Mouse (Mus musculus): Measurements from ENCODE around the gene Etv5. TPM values are rescaled to one million over a fixed set of nuclear protein-coding genes. Genes with fewer than 3 reads are reported as not detected.
A peak's percentile ranks its signal among the peaks of the same experiment; 100 is the strongest.

Etv5 gene
- polyA plus RNA-seq, 1 experiment from 2014 or later, result 18.9 TPM

DNA sequence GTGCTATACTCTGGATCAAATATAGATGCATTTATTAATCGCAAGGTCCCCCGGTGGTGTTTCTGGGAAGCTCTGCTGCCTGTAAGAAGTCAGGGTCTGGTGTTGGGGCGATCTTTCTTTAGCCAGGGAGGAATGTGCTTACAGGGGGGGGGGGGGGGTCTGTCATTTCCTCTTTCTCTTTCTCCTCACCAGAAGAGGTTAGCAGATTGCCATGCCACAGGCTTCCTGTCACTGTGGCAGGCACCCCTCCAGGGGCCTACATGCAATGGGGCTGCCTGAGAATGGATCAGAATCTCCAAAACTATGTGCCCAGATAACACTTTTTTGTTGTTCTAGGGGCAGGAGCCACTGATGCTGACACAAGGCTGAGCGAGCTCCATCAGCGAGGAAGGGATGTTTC lies 89.7 kb downstream of the Etv5 start:
- Histone ChIP-seq H3K36me3 (no peaks in the 10 kb centered on the region), H3K27ac (no peak overlapping the region), H3K27me3 (ENCODE audit: insufficient read depth, poor library complexity, severe bottlenecking) (no peaks in the 10 kb centered on the region), H3K4me1 (replicated peaks) (peaks cover 9% of the 10 kb centered on the region; the same call in 1 of the 2 replicates), H3K9me3 (no peaks in the 10 kb centered on the region), H3K4me3 (no peak overlapping the region)
- DNase-seq (ENCODE audit: low spot score), result no peak
- WGBS, result 88% methylated on average over 5 of the region's 5 CpGs

DNA sequence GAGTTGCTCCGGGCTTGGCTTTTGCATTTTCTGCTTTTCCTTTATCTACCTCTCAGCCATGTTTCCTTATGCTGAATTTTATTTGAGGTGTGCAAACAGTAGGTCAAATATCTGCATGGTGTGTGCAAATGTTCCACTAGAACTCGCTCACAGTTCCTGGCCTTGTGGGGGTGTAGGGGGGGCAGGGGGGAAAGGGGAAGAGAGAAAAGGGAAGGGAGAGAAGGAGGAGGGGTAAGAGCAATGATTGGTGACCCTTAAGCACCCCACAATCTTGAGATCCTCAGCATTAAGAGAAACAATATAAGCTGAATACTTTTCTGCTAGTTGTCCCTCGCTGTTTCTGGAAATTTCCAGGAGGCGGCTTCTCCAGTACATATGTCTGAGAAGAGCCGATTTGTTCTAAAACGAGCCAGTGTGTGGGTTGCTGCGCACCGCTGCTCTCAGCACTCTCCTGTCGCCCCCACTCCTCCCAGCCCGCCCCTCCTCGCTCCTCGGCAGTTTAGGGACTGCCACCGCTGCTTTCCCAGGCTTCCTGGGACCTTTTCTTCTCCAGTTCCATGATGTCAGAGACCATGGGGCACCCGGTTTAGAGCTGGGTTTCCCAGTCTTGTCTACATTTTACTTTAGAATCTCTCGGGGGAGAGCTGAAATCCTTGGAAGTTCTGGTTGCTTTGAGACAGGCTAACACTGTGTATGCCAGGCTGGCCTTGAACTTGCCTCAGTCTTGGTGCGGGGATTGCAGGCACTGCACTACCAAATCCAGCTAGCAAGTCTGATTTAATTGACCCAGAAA lies 90.8 kb downstream of the Etv5 start:
- 36% methylated on average over 16 of the region's 16 CpGs for WGBS
- Histone ChIP-seq H3K27me3 (ENCODE audit: insufficient read depth, poor library complexity, severe bottlenecking) (no peaks in the 10 kb centered on the region), H3K4me3 (no peak overlapping the region), H3K9me3 (no peaks in the 10 kb centered on the region), H3K4me1 (replicated peaks) (peaks cover 9% of the 10 kb centered on the region; the same call in 1 of the 2 replicates), H3K27ac (peak overlapping the region; percentile 9; the same call in 1 of the 2 replicates), H3K36me3 (no peaks in the 10 kb centered on the region)
- DNase-seq (ENCODE audit: low spot score), result no peak

GRCm38 (mm10) chr16:22348014-22348413 lies 91.5 kb downstream of the Etv5 start:
- DNase-seq (ENCODE audit: low spot score), result no peak
- Histone ChIP-seq H3K36me3 (no peaks in the 10 kb centered on the region), H3K4me1 (replicated peaks) (peaks cover 9% of the 10 kb centered on the region; the same call in 1 of the 2 replicates), H3K27me3 (ENCODE audit: insufficient read depth, poor library complexity, severe bottlenecking) (no peaks in the 10 kb centered on the region), H3K4me3 (no peak overlapping the region), H3K9me3 (no peaks in the 10 kb centered on the region), H3K27ac (no peak overlapping the region)
- WGBS, result 65% methylated on average over 4 of the region's 4 CpGs

DNA sequence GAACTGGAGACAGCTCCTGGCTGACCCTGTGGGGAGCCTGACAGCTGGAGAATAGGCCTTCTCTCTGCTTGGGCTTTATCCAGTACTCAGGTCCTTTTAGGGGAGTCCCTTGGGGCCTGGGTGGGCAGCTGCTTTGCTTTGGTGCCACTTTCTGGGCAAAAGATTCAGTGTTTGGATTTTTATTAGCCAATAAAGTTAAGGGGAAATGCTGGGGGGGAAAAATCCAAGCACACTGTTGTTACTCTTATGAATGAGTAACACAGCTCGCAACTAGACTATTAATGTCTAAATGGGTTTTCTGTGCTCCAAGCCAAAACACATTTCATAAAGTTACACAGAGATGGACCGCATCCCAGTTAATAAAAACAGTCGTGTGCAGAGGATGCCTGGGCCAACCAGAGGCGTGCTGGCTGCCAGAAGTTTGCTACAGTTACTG lies 98.3 kb downstream of the Etv5 start:
- DNase-seq (ENCODE audit: low spot score), result no peak
- WGBS, result 87% methylated on average over 4 of the region's 4 CpGs

DNA sequence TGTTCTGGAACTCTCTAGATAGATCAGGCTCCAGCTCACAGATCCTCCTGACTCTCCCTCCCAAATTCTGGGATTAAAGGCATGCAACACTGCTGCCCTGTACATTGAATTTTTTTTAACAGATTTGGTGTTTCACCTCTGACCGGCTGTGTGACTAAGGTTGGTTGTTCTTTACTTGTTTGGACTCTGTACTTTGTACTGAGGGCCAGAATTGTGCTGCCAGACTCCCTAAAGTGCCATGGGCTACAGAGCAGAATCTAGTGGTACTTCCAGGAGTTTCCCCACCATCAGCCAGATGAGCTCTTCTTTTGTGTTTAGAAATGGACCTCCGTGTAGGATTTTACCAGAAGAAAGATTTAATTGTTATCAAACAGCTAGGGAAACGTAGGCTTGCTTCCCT lies 103.7 kb downstream of the Etv5 start:
- Histone ChIP-seq H3K27ac (no peak overlapping the region), H3K36me3 (no peaks in the 10 kb centered on the region), H3K4me1 (replicated peaks) (no peaks in the 10 kb centered on the region), H3K9me3 (0 out of 2 replicates have a peak, but pooled peaks cover 2% of the 10 kb centered on the region), H3K4me3 (no peak overlapping the region), H3K27me3 (ENCODE audit: insufficient read depth, poor library complexity, severe bottlenecking) (no peaks in the 10 kb centered on the region)
- WGBS, result 79% methylated on average over 3 of the region's 3 CpGs
- no peak for DNase-seq (ENCODE audit: low spot score)

More for the DNA sequence above, 98.3 kb downstream of the Etv5 start:
- Histone ChIP-seq H3K27ac (no peak overlapping the region), H3K27me3 (ENCODE audit: insufficient read depth, poor library complexity, severe bottlenecking) (no peaks in the 10 kb centered on the region), H3K9me3 (no peaks in the 10 kb centered on the region), H3K4me1 (replicated peaks) (no peaks in the 10 kb centered on the region), H3K36me3 (no peaks in the 10 kb centered on the region), H3K4me3 (no peak overlapping the region)

Other genes starting within 250 kb of the Etv5 start
- 398 and 480 TPM in 2 replicates for gene Tra2b, start 173.7 kb downstream of the Etv5 start, polyA plus RNA-seq (2016; fragmentation: Nextera tagmentation; extraction: Ambion mirVana)
- 0.14 and 0.20 TPM in 2 replicates for gene Dgkg, start 217.5 kb upstream of the Etv5 start, polyA plus RNA-seq (2016; fragmentation: Nextera tagmentation; extraction: Ambion mirVana)